Mouse (Mus musculus) ES-E14 (cell line): ENCODE measurements around the gene Yeats4. TPM values are rescaled to one million over a fixed set of nuclear protein-coding genes. Genes with fewer than 3 reads are reported as not detected.

Experiments
- DNase-seq: peaks from one replicate; pipeline ENCODE4 v3.0.0-alpha.2; 2013; ENCODE audit warnings: low read depth, low spot score
- H3K27ac ChIP-seq: 2 replicates; pipeline ENCODE4 v1.5.1; 2012; ENCODE audit warnings: low read depth, mild to moderate bottlenecking, low read length, moderate library complexity, mixed read lengths; ENCODE audit not compliant: poor library complexity, insufficient read depth, severe bottlenecking
- H3K36me3 ChIP-seq: 2 replicates; pipeline ENCODE4 v1.6.1; 2012; ENCODE audit warnings: mild to moderate bottlenecking, low read length, moderate library complexity, mixed read lengths; ENCODE audit not compliant: control insufficient read depth, poor library complexity, insufficient read depth, severe bottlenecking
- H3K4me1 ChIP-seq, 2 experiments: fragments of 150-350 bp in 1 of 2; sonication (generic) in 1 of 2; 2 replicates each; pipeline ENCODE4 v1.6.1; 2012; ENCODE audit warnings: low read length in 2 of 2, mild to moderate bottlenecking in 1 of 2, mixed read lengths in 1 of 2; ENCODE audit not compliant: control insufficient read depth in 2 of 2, insufficient read depth in 2 of 2, poor library complexity in 1 of 2
- H3K4me3 ChIP-seq, 2 experiments: fragments of 150-350 bp in 1 of 2; sonication (generic) in 1 of 2; 2 replicates each; pipeline ENCODE4 v1.5.1; 2012; ENCODE audit warnings: low read length in 2 of 2, low read depth in 1 of 2, mild to moderate bottlenecking in 1 of 2, mixed read lengths in 1 of 2; ENCODE audit not compliant: insufficient read depth in 1 of 2, poor library complexity in 1 of 2, severe bottlenecking in 1 of 2
- H3K9ac ChIP-seq: 2 replicates; pipeline ENCODE4 v1.6.1; 2012; ENCODE audit warnings: low read depth, mild to moderate bottlenecking, low read length, mixed read lengths; ENCODE audit not compliant: poor library complexity, insufficient read depth, severe bottlenecking
- H3K9me3 ChIP-seq: fragments of 150-350 bp; sonication (generic); 2 replicates; pipeline ENCODE4 v1.6.1; 2012; ENCODE audit warnings: low read depth, mild to moderate bottlenecking, low read length; ENCODE audit not compliant: control insufficient read depth, insufficient read depth
- CHD2 ChIP-seq: IDR thresholded peaks from 2 replicates; pipeline ENCODE4 v1.6.1; 2014; ENCODE audit warnings: mild to moderate bottlenecking, low read depth, low read length, inconsistent platforms
- HCFC1 ChIP-seq: IDR thresholded peaks from 2 replicates; pipeline ENCODE4 v1.6.1; 2012; ENCODE audit warnings: low read length, inconsistent platforms, borderline replicate concordance; ENCODE audit not compliant: insufficient read depth
- MAFK ChIP-seq: IDR thresholded peaks from 2 replicates; pipeline ENCODE4 v1.6.1; 2014; ENCODE audit warnings: mild to moderate bottlenecking, low read depth, low read length, inconsistent platforms; ENCODE audit not compliant: insufficient read depth
- ZC3H11A ChIP-seq: IDR thresholded peaks from 2 replicates; pipeline ENCODE4 v1.6.1; 2012; ENCODE audit warnings: low read depth, mild to moderate bottlenecking, inconsistent platforms, low read length, borderline replicate concordance
- ZNF384 ChIP-seq: IDR thresholded peaks from 2 replicates; pipeline ENCODE4 v1.6.1; 2012; ENCODE audit warnings: low read depth, low read length, inconsistent platforms
- in situ Hi-C, 2 experiments: fragments of 600-800 bp; cut with MboI; formaldehyde crosslinking; loops; one replicate each; pipeline ENCODE4 v1.15.1; 2025; ENCODE audit warnings: low sequenced_read_pairs in 2 of 2, inconsistent platforms in 1 of 2; ENCODE audit not compliant: unreplicated experiment in 2 of 2
- total RNA-seq: library from RNA; depleted of rRNA; stranded (reverse); fragments of 300-350 nt; gene quantifications from 2 replicates; pipeline ENCODE4 v1.2.3, GENCODE M21; 2012; rRNA removed

The Yeats4 gene
- total RNA-seq = 39.7 and 47.3 TPM in 2 replicates

- TF ChIP-seq CHD2 (no peak), ZNF384 (no peak), ZC3H11A (no peak), HCFC1 (peak; percentile 55; the same call in 1 of the 2 replicates), MAFK (no peak)
- in situ Hi-C loops = no loop called here
- H3K4me3 ChIP-seq = peak within 1 kb of the TSS; percentile 88 to 95
- peaks cover 0 to 5% of the 10 kb centered on the region in 2 experiments; a peak in 2 of 4 replicates for H3K4me1 ChIP-seq
- H3K27ac ChIP-seq = peak within 1 kb of the TSS; percentile 97
- peaks cover 17% of the 10 kb centered on the region for H3K36me3 ChIP-seq
- peak; percentile 85 for DNase-seq
- H3K9ac ChIP-seq = peak within 1 kb of the TSS; percentile 100
- H3K9me3 ChIP-seq = no peaks in the 10 kb centered on the region
Measured at GRCm38 (mm10) chr10:117224102-117224990, at the start of gene Yeats4. Gene Yeats4 (minus strand): TSS chr10:117224507.

- Histone ChIP-seq H3K36me3 (no peaks in the 10 kb centered on the region), H3K4me3 (no peak overlapping the region), H3K27ac (no peak overlapping the region), H3K4me1 (no peaks in the 10 kb centered on the region), H3K9me3 (no peaks in the 10 kb centered on the region), H3K9ac (no peak overlapping the region)
- in situ Hi-C loops = no loop called here
- TF ChIP-seq HCFC1 = no peak
- TF ChIP-seq ZNF384 = no peak
- no peak for TF ChIP-seq MAFK
- TF ChIP-seq CHD2 = no peak
- no peak for TF ChIP-seq ZC3H11A
- DNase-seq = no peak
Measured at GRCm38 (mm10) chr10:117272023-117272422, 47.7 kb upstream of the Yeats4 start.

GRCm38 (mm10) chr10:117259870-117260269 is 35.6 kb upstream of the Yeats4 start:
- Histone ChIP-seq H3K4me1 (no peaks in the 10 kb centered on the region), H3K36me3 (no peaks in the 10 kb centered on the region), H3K9ac (no peak overlapping the region), H3K4me3 (no peak overlapping the region), H3K27ac (no peak overlapping the region), H3K9me3 (0 out of 2 replicates have a peak, but pooled peaks cover 5% of the 10 kb centered on the region)
- DNase-seq = no peak
- in situ Hi-C loops = no loop called here
- TF ChIP-seq ZNF384 (no peak), HCFC1 (no peak), CHD2 (no peak), ZC3H11A (no peak), MAFK (no peak)

- no peak for DNase-seq
- H3K9ac ChIP-seq = no peak within 1 kb of the TSS
- H3K27ac ChIP-seq = no peak within 1 kb of the TSS
- no peaks in the 10 kb centered on the region for H3K9me3 ChIP-seq
- TF ChIP-seq ZC3H11A = no peak
- TF ChIP-seq HCFC1 = no peak
- no peak for TF ChIP-seq MAFK
- no peak for TF ChIP-seq ZNF384
- TF ChIP-seq CHD2 = no peak
- H3K36me3 ChIP-seq = no peaks in the 10 kb centered on the region
- H3K4me1 ChIP-seq = no peaks in the 10 kb centered on the region
- in situ Hi-C loops = no loop called here
- no peak within 1 kb of the TSS for H3K4me3 ChIP-seq
Measured at GRCm38 (mm10) chr10:117238603-117239002, 14.3 kb upstream of the Yeats4 start, which contains the start of gene 9530003J23Rik. Gene 9530003J23Rik (minus strand): TSS chr10:117238703.
